ENCODE assay signal across 9 mouse cellular contexts in genomic region chr13:19438040-19438439, GRCm38 (mm10). TPM values are rescaled to one million over a fixed set of nuclear protein-coding genes. Genes with fewer than 3 reads are reported as not detected.
DNase-seq lines count a peak whose midpoint lies in the region; ATAC-seq and TF ChIP-seq lines count a peak whose summit lies in the region.
"Had no signal": no experiment of that assay in that cellular context is flagged by ENCODE, and none has a peak within 500 bp of the region (broad histone marks: within the 10 kb centered on the region; RNA-seq: fewer than 3 reads in every experiment).

No protein-coding gene starts in this region.

- H3K9ac ChIP-seq in kidney, embryonic 15.5 days, result no peak overlapping the region
- H3K9ac ChIP-seq in kidney, postnatal 0 days (ENCODE audit: low read depth, low read length), result no peak overlapping the region

- ATAC-seq in kidney, embryonic 15.5 days (replicated peaks; ENCODE audit: low FRiP score), result no peak
- peak; percentile 32 for ATAC-seq in CD4-positive, CD25-positive, alpha-beta regulatory T cell, adult 4 months
- no peak for ATAC-seq in kidney, postnatal 0 days (replicated peaks; ENCODE audit: low FRiP score, low read depth)

- H3K36me3 ChIP-seq in kidney, embryonic 15.5 days, result no peaks in the 10 kb centered on the region
- no peaks in the 10 kb centered on the region for H3K36me3 ChIP-seq in kidney, postnatal 0 days (ENCODE audit: insufficient read depth, low read length)

- H3K27me3 ChIP-seq in kidney, embryonic 15.5 days, result no peaks in the 10 kb centered on the region
- H3K27me3 ChIP-seq in kidney, postnatal 0 days (ENCODE audit: insufficient read depth, low read length), result no peaks in the 10 kb centered on the region

- H3K27ac ChIP-seq in kidney, embryonic 15.5 days, result no peak overlapping the region
- H3K27ac ChIP-seq in kidney, postnatal 0 days, result no peak overlapping the region
- H3K27ac ChIP-seq: macrophage had no signal

- peak; percentile 63 for TF ChIP-seq CTCF in kidney, postnatal 0 days (IDR thresholded peaks at IDR 0.05; ENCODE audit: low read depth)

- DNase-seq in kidney, adult 9 months, result peak; percentile 20
- DNase-seq in c-Kit-positive CD71-positive TER-119-positive erythroid progenitor cells, embryonic 14.5 days (ENCODE audit: low spot score), result peak; percentile 12
- peak; percentile 32 for DNase-seq in kidney, postnatal 0 days (ENCODE audit: low spot score)
- peak; percentile 27 for DNase-seq in retina, postnatal 1 day
- no peak for DNase-seq in urinary bladder, postnatal 10 days (ENCODE audit: low spot score)
- DNase-seq in heart, adult 11 months, result no peak

- no peaks in the 10 kb centered on the region for H3K9me3 ChIP-seq in kidney, embryonic 15.5 days (replicated peaks)
- no peaks in the 10 kb centered on the region for H3K9me3 ChIP-seq in kidney, postnatal 0 days (replicated peaks; ENCODE audit: low read length)

- H3K4me2 ChIP-seq in kidney, embryonic 15.5 days, result no peak overlapping the region
- no peak overlapping the region for H3K4me2 ChIP-seq in kidney, postnatal 0 days (ENCODE audit: low read length)

- H3K4me1 ChIP-seq in kidney, embryonic 15.5 days, result peaks cover 3% of the 10 kb centered on the region; the same call in 1 of the 2 replicates
- H3K4me1 ChIP-seq in kidney, postnatal 0 days (replicated peaks; ENCODE audit: insufficient read depth, low read length), result no peaks in the 10 kb centered on the region

- H3K4me3 ChIP-seq in kidney, embryonic 15.5 days (replicated peaks), result no peak overlapping the region
- H3K4me3 ChIP-seq in kidney, postnatal 0 days (replicated peaks; ENCODE audit: low read depth, low read length), result no peak overlapping the region

- WGBS in kidney, embryonic 15.5 days, result 73% methylated on average over 10 of the region's 10 CpGs
- WGBS in kidney, postnatal 0 days, result 69% methylated on average over 10 of the region's 10 CpGs

RNA-seq across cellular contexts. Expression of gene Stard3nl, which starts 42.4 kb away (rescaled TPM):
- 103 and 112 TPM in 2 replicates for polyA plus RNA-seq in kidney, embryonic 15.5 days (2015; fragmentation: Nextera tagmentation; extraction: Ambion mirVana)
- 10 to 100 TPM; 47.3 to 47.9 TPM for polyA plus RNA-seq in CD4-positive, CD25-positive, alpha-beta regulatory T cell, adult 4 months (2017; shearing (Covaris generic))
- polyA plus RNA-seq in kidney, postnatal 0 days (2015; fragmentation: Nextera tagmentation; extraction: Ambion mirVana), result 87.8 and 91.9 TPM in 2 replicates

Comparison
In these comparisons a context has a peak if more than half of its experiments do, and no peak if none do; other contexts are left out.
1. DNase-seq: peak in kidney, adult 9 months (single experiment), c-Kit-positive CD71-positive TER-119-positive erythroid progenitor cells, embryonic 14.5 days (single experiment), kidney, postnatal 0 days (single experiment) and retina, postnatal 1 day (single experiment); none in urinary bladder, postnatal 10 days (single experiment) and heart, adult 11 months (single experiment).